Mouse (Mus musculus) megakaryocyte progenitor cell, adult 5-6 weeks (primary cell): ENCODE results near the gene Dennd1c. TPM values are rescaled to one million over a fixed set of nuclear protein-coding genes. Genes with fewer than 3 reads are reported as not detected.

Experiments
- ATAC-seq: replicated peaks from 2 replicates; pipeline ENCODE4 v1.8.0; 2016; ENCODE audit warnings: mild to moderate bottlenecking, moderate TSS enrichment, inconsistent platforms; ENCODE audit not compliant: poor library complexity
- total RNA-seq, 2 experiments: library from RNA; stranded (forward) in 1 of 2; stranded (reverse) in 1 of 2; fragments of 157-497, 149-512 nt in 1 of 2; fragments of 200-1000 nt in 1 of 2; gene quantifications; 2 replicates each; pipeline versions ENCODE4 v1.2.3 to v1.2.4; 2015 to 2017

Dennd1c gene
- total RNA-seq, 2 experiments from 2014 or later, result 3.5 to 11.5 TPM

DNA sequence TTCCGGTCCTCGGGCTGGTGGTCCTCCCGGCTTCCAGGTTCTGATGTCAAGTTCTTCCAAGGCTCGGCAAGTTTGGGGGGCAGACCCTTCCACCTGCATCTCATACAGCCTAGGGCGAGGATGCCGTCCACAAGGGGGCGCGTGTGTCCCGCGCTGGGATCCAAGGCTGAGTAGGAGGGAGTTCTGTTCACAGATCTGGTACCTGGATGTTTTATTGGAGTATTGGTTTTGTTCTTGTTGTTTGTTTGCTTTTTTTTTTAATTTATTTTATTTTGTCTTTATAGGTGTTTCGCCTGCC, 18.3 kb upstream of the Dennd1c start:
- peak; percentile 67 for ATAC-seq

DNA sequence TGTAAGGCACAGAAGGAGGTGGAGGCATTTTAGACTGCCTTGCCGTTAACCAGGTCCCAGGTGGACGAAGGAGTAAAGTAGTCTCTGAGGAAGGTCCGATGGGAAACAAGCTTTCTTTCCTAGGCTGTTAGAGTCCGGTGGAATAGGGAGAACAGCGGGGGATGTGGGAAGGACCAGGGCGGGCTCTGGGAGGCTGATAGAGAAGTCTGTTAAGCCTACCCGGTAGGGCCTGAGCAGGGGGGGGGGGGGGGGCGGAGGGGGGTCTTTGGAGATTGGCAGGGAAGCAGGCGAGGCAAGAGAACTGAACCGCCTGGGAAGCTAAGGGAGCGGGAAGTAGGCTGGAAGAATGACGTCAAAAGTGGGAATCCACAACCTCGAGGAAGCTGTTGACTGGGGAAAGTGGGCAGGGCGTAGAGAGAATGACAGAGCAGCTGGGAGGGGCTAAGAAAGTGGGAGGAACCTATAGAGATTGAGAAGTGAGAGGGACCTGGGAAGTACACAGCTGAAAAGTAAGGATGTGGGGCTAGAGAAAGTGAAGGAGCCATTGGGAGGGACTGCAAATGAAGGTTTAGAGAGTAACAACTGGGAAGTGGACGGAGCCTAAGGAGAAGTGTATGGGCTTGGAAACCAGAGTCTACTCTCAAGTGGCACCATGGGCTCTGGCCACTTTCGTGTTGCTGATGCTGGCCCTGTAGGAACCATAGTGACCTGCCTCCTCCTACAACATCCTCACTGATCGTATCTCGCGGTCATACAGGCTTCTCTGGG, 17.7 kb upstream of the Dennd1c start:
- ATAC-seq, result peak; percentile 64

DNA sequence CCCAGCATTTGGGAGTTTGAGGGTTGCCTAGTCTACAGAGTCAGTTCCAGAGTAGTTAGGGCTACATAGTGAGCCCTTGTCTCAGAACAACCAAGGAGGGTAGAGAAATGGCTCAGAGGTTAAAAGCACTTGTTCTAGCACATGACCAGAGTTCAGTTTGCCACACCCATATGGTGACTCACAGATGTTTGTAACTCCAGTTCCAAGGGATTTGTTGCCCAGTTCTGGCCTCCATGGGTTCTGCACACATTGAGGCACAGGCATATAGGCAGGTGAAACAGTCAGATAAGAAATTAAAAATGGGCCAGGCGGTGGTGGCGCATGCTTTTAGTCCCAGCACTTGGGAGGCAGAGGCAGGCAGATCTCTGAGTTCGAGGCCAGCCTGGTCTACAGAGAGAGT, 15.9 kb upstream of the Dennd1c start:
- peak; percentile 41 for ATAC-seq

GRCm38 (mm10) chr17:57087049-57087832, 8.9 kb upstream of the Dennd1c start, which contains the start of gene Tubb4a:
Gene Tubb4a, minus strand, starts transcription at chr17:57087782.
- peak; percentile 67 for ATAC-seq

DNA sequence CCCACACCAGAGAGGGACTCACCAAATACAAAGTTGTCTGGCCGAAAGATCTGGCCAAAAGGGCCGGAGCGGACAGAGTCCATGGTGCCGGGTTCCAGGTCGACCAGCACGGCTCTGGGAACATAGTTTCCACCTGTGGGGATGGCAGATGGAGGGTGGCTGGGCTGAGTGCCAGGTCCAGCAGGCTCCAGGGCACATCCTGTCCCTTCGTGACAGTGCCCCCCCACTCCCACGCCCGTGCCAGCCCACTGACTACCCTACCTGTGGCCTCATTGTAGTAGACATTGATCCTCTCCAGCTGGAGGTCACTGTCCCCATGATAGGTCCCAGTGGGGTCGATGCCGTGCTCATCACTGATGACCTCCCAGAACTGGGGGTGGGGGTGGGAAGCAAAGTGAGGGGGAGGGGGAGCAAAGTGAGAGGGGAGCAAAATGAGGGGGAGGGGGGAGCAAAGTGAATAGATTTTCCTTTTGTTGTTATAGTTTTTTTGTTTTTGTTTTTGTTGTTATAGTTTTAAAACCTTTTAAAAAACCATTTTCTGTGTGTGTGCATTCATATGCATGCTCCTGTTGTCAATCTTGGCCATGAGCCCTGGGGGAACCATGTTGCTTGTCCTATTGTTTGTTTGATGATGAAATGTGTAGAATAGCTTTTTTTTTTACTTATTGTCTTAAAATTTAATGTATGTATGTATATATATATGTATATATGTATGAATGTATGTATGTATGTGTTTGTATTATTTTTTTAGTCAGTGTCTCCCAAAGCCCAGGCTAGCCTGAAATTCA, 7.8 kb upstream of the Dennd1c start:
- ATAC-seq, result no peak

GRCm38 (mm10) chr17:57082481-57082880, 4.2 kb upstream of the Dennd1c start:
- no peak for ATAC-seq

- no peak for ATAC-seq
Measured at GRCm38 (mm10) chr17:57081234-57081842, 3.0 kb upstream of the Dennd1c start.

GRCm38 (mm10) chr17:57079919-57080318, 1.6 kb upstream of the Dennd1c start:
- ATAC-seq, result no peak

- ATAC-seq, result no peak
Measured at GRCm38 (mm10) chr17:57076916-57077315, 1.4 kb downstream of the Dennd1c start.

DNA sequence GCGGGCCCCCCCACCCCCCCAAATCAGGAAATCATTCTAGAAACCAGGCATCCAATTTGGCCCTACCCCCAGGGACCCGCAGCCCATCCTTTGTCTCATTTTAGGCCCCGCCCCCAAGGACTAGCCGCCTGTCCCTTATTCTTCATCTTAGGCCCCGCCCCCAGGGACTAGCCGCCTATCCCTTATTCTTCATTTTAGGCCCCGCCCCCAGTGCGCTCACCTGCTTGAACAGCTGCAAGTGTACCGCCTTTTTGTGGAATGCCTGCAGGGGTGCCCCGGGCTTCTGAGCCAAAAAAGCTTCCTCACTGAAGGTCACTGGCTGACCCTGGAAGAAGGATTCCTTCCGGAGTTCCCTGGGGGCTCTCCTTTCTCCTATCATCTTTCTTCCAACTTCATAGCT, 7.6 kb downstream of the Dennd1c start:
- no peak for ATAC-seq

DNA sequence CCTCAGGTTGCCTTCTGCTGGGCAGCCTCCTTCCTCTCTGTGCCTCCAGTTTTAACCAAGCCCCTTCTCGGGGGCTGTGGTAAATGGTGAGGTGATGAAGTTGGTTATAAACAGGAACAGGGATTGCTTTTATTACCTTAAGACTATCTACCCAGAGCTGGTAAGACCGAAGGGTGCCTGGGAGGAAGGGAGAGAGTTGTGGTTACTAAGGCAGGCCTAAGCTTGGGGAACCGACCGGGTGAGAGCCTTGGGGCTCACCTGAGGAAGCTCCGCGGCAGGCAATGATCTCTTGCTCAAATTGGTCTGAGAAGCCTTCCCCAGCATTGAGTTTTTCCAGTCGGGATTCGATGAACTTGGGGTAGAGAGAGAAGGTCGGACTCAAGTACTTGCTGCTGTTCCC, 8.0 kb downstream of the Dennd1c start:
- no peak for ATAC-seq

GRCm38 (mm10) chr17:57066908-57067307, 11.4 kb downstream of the Dennd1c start:
- 0 out of 2 replicates have a peak, but pooled peaks have one; percentile 13 for ATAC-seq

DNA sequence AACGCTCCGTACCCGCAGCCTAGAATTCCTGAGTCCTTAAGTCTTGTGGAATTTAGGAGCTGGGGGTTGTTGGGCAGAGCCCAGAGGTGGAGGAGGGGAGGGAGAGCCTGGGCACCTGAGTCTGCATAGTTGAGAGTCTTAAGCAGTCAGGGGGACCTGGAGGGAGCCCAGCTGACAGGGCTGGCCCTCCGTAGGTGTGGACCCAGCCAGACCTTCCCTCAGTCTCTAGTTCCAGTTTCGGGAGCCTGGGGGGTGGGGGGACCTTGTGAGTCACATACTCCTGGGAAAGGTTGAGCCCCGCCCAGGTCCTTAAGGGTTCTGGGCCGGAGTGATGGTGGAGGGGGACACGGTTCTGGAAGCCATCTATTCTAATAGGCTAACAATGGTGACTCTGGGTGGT, 15.3 kb downstream of the Dennd1c start:
- no peak for ATAC-seq

GRCm38 (mm10) chr17:57062548-57062947, 15.8 kb downstream of the Dennd1c start:
- ATAC-seq, result no peak

DNA sequence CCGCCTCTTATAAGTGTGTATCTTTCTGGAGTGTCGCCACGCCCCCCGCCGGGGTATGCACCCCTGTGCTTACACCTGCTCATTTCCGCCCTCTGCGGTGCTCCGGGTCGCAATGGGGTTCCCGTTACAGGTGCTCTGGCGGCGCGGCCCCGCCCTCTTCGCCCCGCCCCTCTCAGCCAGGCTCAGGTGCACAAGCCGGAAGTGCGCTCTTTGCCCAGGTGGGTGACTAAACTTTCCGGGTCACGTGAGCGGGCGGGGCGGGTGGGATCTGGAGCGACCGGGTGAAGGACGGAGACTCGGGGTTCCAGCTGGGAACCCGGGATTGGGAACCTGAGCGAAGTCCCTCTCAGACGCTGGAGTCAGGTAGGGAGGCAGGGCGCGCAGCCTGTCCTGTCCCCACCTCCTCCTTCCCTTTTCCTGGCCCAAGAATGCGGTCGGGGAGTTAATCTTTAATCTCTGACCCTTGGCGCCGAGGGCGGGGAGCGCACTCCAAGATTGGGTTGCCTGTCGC, 16.2 kb downstream of the Dennd1c start:
- no peak for ATAC-seq

DNA sequence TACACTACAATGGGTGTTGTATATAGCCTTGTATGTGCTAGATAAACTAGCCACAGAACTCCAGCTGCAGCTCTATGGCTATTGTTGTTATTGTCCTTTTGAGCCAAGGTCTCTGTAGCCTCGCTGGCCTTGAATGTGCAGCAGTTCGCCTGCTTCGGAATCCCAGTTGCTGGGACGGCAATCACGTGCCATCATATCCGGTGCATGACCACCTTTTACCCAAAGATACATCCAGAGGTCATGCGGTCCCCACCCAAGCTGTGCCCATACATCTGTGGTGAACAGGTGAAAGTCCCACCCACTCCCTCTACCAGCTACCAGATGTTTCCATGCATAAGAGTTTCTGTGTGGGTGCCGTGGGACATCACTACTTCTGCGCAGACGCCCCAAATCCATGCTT, 17.2 kb downstream of the Dennd1c start:
- no peak for ATAC-seq

- ATAC-seq, result peak; percentile 85
Measured at GRCm38 (mm10) chr17:57060231-57060801, 18.0 kb downstream of the Dennd1c start.

DNA sequence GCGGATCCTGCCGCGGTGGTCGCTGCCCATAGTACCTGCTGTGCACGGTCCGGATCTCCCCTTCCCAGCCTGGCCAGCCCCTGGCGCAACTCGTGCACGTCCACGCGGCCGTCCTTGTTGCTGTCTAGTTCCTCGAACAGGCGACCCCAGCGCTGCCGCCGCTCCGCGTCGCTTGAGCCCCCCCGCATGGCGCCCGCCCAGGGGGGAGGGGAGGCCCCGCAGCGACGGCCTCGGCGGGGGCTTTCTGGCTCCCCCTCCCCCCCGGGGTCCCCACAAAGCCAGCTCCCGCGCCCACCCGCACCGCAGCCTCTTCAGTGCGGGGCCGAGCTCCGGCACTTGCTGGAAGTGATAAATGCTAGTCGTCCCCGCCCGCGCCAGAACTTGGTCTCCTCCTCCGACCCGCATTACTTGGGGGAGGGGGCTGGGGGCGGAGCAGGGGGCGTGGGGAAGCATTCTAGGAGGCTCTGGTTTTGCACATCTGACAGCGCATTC, 18.8 kb downstream of the Dennd1c start, which contains the start of gene Slc25a23:
Gene Slc25a23 (minus strand): TSS at position 378 of the 492 bp plus-strand sequence.
- ATAC-seq, result 0 out of 2 replicates have a peak, but pooled peaks have one; percentile 5

DNA sequence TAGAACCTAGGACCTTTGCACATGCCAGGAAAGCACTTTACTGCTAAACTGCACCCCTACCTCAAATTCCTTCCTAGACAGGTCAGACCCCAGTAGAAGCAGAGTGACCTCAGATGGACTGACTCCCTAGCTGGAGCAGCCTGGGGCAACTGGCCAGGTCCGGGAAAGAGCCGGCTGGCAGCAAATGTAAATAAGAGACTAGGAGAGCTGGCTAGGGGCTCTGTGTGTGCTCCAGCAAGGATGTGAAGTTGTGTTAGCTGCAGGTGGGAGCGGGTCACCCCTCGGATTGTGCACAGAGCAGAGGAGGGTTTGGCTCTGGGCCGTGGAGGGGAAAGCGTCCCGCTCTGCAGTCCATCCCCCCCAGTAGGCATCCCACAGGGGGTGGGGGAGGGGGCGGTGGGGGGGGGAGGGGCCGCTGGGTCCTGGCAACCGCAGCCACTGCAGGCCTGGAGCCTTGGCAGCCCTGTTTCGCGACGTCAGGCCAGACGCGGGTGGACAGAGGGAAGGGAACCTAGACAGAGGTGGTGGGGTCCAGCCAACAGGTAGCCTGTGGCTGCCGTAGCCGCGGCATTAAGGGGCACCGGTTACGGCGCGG, 19.3 kb downstream of the Dennd1c start, which contains the start of gene Crb3:
Gene Crb3 (plus strand): TSS at position 215 of the 595 bp plus-strand sequence.
- ATAC-seq, result no peak

DNA sequence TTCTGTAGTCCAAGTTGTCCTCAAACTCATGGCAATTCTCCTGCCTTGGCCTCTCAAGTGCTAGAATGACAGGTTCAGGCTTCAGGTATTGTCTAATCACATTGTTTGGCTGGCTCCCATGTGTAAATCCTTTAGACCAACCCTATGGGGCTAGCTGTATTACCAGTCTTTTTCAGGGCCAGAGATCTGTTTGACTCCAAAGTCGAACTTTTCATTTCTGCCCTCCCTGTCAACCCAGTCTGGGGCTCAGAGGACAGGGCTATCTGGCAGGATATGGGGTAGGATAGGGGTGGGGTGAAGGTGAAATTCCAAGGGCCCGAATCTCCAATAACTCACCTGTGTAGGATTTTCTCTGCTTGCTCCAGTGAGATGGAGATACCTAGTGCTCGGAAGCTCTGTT, 22.1 kb downstream of the Dennd1c start:
- no peak for ATAC-seq
